Mouse (Mus musculus) olfactory bulb, adult 2 months (tissue): Measurements from ENCODE around the gene C8g. TPM values are rescaled to one million over a fixed set of nuclear protein-coding genes. Genes with fewer than 3 reads are reported as not detected.

Source experiments
- H3K27ac ChIP-seq: fragments of 200-500 bp; 2 replicates; pipeline ENCODE4 v1.5.1; 2012; ENCODE audit warnings: low read depth, low read length; ENCODE audit not compliant: insufficient read depth
- H3K4me1 ChIP-seq: fragments of 200-500 bp; 2 replicates; pipeline ENCODE4 v1.6.1; 2012; ENCODE audit warnings: low read length; ENCODE audit not compliant: control insufficient read depth, insufficient read depth
- H3K4me3 ChIP-seq: fragments of 200-500 bp; 2 replicates; pipeline ENCODE4 v1.5.1; 2012; ENCODE audit warnings: mild to moderate bottlenecking, low read depth, low read length, moderate library complexity; ENCODE audit not compliant: insufficient read depth
- CTCF ChIP-seq: fragments of 200-500 bp; IDR thresholded peaks from 2 replicates; pipeline ENCODE4 v1.5.1; 2012; ENCODE audit warnings: low read depth, mild to moderate bottlenecking, low read length, moderate library complexity; ENCODE audit not compliant: insufficient read depth
- POLR2A ChIP-seq: fragments of 200-500 bp; IDR thresholded peaks from 2 replicates; pipeline ENCODE4 v1.6.1; 2012; ENCODE audit warnings: mild to moderate bottlenecking, low read depth, low read length, moderate library complexity; ENCODE audit not compliant: insufficient read depth
- WGBS: fragments of 180-500 bp; shearing (Covaris S2); methylation state at CpG from one replicate; pipeline ENCODE4 v1.1.7; 2018; 5-methylcytosine and 5-hydroxymethylcytosine counted together
- polyA plus RNA-seq: library from polyadenylated mRNA; stranded (reverse); fragments of >200 nt; gene quantifications from 2 replicates; pipeline ENCODE4 v1.2.4, GENCODE M21; 2012; ENCODE audit warnings: low replicate concordance; ENCODE audit not compliant: missing spikeins, insufficient read depth, insufficient read length

C8g gene
- polyA plus RNA-seq, 1 experiment: not detected

GRCm38 (mm10) chr2:25536531-25536930 lies 35.0 kb upstream of the C8g start:
- TF ChIP-seq POLR2A (no peak), CTCF (no peak)
- WGBS: 94% methylated on average over 8 of the region's 8 CpGs
- Histone ChIP-seq H3K4me1 (peaks cover 5% of the 10 kb centered on the region; the same call in 1 of the 2 replicates), H3K4me3 (no peak overlapping the region), H3K27ac (no peak overlapping the region)

DNA sequence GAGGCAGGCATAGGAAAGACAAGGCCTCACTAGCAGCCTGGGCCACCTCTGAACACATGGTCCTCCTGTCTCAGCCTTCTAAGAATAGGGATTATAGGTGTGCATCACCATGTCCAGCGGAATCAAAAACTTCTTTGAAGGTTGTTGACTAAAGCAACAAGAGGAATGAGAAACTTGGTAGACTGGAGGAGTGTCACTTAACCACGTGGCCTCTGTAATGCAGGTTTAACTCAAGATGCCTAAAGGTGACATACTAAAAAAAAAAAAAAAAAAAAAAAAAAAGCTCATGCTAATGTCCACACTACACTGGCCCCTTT lies 33.3 kb upstream of the C8g start:
- TF ChIP-seq CTCF (no peak), POLR2A (no peak)
- no peak overlapping the region for H3K27ac ChIP-seq
- peaks cover 5% of the 10 kb centered on the region; the same call in 1 of the 2 replicates for H3K4me1 ChIP-seq
- 97% methylated on average over 2 of the region's 2 CpGs for WGBS
- no peak overlapping the region for H3K4me3 ChIP-seq

DNA sequence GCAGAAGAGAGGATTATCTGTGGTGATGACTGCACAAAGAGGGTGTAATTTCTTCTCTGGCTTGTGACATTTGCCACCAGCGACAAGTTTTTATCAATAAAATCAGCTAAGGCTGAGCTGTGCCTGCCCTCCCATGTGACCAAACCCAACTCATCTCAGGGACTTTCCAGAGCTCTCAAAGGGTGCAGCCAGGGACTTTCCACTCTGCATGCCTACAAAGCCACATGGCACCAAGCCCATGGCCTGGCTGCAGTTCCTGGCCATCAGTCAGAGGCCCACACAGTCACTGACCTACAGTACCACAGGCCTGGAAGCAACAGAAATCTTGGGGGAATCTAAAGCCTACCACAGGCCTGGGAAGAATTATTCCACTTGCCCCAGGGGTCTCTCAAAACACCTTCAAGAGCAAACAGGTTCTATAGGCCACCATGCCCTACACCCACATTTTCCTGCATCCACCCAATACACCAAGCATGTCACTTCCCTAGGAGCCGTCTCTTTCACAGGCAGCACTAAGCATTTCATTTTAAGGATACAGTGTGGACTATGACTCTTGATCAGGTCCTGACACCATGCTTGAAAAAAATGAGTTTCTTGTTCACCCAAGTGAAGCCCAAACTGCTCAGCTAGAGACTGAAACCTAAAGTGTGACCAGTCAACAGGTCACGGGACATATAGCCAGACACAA lies 32.8 kb upstream of the C8g start:
- Histone ChIP-seq H3K27ac (no peak overlapping the region), H3K4me1 (peaks cover 5% of the 10 kb centered on the region; the same call in 1 of the 2 replicates), H3K4me3 (no peak overlapping the region)
- WGBS: 62% methylated on average over 3 of the region's 3 CpGs
- TF ChIP-seq CTCF: no peak

DNA sequence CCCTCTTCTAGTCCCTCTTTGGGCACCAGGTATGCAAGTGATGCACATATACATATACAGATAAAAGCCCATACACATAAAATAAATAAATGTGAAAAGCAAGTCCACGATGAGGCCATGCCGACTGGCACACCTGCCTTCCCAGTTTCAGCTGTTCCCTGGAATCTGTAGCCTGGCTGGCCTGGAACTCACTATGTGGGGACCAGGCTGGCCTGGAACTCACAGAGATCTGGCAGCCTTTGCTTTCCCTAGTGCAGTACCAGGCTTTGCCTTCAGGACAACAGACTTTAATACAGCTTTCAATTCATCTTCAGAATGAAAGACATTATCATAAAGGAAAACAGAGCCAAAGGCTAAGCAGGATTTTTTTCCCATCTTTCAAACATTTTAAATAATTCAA lies 32.2 kb upstream of the C8g start:
- Histone ChIP-seq H3K4me3 (no peak overlapping the region), H3K27ac (no peak overlapping the region), H3K4me1 (peaks cover 5% of the 10 kb centered on the region; the same call in 1 of the 2 replicates)
- TF ChIP-seq CTCF: no peak
- TF ChIP-seq POLR2A: no peak
- 80% methylated on average over 2 of the region's 2 CpGs for WGBS

DNA sequence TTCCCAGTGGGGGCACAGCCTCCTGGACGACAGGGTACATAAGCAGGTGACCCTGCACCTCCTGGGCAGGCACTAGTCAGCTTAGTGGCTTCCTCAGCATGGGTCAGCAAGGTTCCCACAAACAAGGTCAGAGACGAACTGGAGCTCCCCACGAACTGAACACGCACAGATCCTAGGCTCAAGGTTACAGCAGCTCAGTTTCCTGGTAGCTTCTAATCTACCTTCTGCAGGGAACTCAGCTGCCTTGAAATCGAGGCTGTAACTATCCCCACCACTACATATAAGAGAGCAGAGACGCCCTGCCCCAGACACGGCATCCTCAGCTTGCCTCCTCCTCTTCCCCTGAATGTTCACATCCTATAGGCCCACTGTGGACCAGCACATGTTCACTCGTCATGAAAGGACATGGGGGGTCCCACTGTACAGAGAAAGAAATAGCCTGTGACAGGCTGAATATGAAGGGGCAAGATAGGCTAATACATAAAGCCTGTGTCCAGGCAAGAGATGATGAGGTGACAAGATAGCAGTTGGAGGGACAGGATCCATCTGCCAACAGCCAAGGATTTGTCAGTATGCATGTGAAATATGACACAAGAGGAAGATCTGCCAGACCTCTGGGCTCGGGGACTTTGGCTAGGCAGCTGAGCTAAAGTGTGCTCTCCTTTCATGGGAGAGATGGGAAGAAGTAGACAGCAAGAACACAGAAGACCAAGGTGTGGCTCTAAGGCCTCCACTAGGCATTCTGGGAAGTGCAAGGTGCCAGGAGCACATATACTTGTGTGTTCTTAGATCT lies 25.2 kb upstream of the C8g start:
- Histone ChIP-seq H3K27ac (no peak overlapping the region), H3K4me3 (no peak overlapping the region), H3K4me1 (no peaks in the 10 kb centered on the region)
- 90% methylated on average over 9 of the region's 9 CpGs for WGBS
- TF ChIP-seq POLR2A (no peak), CTCF (no peak)

- TF ChIP-seq CTCF (no peak), POLR2A (no peak)
- no peak overlapping the region for H3K27ac ChIP-seq
- no peaks in the 10 kb centered on the region for H3K4me1 ChIP-seq
- 79% methylated on average over 3 of the region's 3 CpGs for WGBS
- H3K4me3 ChIP-seq: no peak overlapping the region
Measured at GRCm38 (mm10) chr2:25509912-25510311, 8.4 kb upstream of the C8g start.

GRCm38 (mm10) chr2:25506964-25507363 lies 5.4 kb upstream of the C8g start:
- Histone ChIP-seq H3K4me3 (no peak overlapping the region), H3K27ac (no peak overlapping the region), H3K4me1 (peaks cover 8% of the 10 kb centered on the region)
- TF ChIP-seq CTCF: no peak
- WGBS: 38% methylated on average over 5 of the region's 5 CpGs

DNA sequence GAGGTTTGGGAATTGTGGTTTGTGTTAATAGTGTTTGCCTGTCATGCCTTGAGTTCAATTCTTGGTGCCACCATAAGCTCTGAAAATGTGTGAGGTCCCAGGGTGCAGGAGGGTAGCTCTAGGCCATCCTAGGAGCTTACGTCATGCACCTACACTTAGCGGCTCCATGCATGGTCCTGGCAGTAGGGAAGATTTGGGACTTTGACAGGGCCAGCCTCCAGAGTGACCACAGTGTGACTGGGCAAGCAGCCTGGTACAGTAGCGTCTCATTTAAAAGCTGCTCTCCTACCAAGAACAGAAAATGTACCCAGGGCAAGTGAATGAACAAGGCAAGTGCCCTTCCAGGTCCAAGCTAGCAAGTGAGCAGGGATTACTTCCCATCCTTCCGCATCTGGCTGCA lies 4.3 kb upstream of the C8g start:
- TF ChIP-seq POLR2A (no peak), CTCF (no peak)
- no peak overlapping the region for H3K4me3 ChIP-seq
- WGBS: 86% methylated on average over 4 of the region's 4 CpGs
- no peak overlapping the region for H3K27ac ChIP-seq
- H3K4me1 ChIP-seq: peaks cover 15% of the 10 kb centered on the region

- WGBS: 75% methylated on average over 1 of the region's 1 CpGs
- TF ChIP-seq POLR2A (no peak), CTCF (no peak)
Measured at GRCm38 (mm10) chr2:25505000-25505399, 3.5 kb upstream of the C8g start.

More at GRCm38 (mm10) chr2:25505000-25505399, 3.5 kb upstream of the C8g start:
- Histone ChIP-seq H3K4me1 (peaks cover 17% of the 10 kb centered on the region), H3K4me3 (no peak overlapping the region), H3K27ac (no peak overlapping the region)
